Mouse (Mus musculus) forebrain, postnatal 0 days (tissue): Measurements from ENCODE around the gene Lenep. TPM values are rescaled to one million over a fixed set of nuclear protein-coding genes. Genes with fewer than 3 reads are reported as not detected.
A peak's percentile ranks its signal among the peaks of the same experiment; 100 is the strongest.

Source experiments
- ATAC-seq: fragments of 200-750 bp; cut with Nextera tagmentation; 2 replicates; pipeline ENCODE4 v1.8.0; 2017; ENCODE audit warnings: mild to moderate bottlenecking, moderate library complexity
- DNase-seq: peaks from one replicate; pipeline ENCODE4 v3.0.0-alpha.2; 2015
- H3K27ac ChIP-seq: fragments of 300-500 bp; sonication (generic); 2 replicates; pipeline ENCODE4 v1.5.1; 2014; ENCODE audit warnings: low read depth, mild to moderate bottlenecking, antibody characterized with exemption, low read length, moderate library complexity, mixed read lengths
- H3K27me3 ChIP-seq: fragments of 300-500 bp; sonication (generic); 2 replicates; pipeline ENCODE4 v1.6.1; 2014; ENCODE audit warnings: mild to moderate bottlenecking, low read length, mixed read lengths; ENCODE audit not compliant: insufficient read depth
- H3K36me3 ChIP-seq: fragments of 300-500 bp; sonication (generic); 2 replicates; pipeline ENCODE4 v1.6.1; 2014; ENCODE audit warnings: mild to moderate bottlenecking, moderate library complexity; ENCODE audit not compliant: insufficient read depth
- H3K4me1 ChIP-seq: fragments of 300-500 bp; sonication (generic); 2 replicates; pipeline ENCODE4 v1.6.1; 2014; ENCODE audit warnings: antibody characterized with exemption; ENCODE audit not compliant: insufficient read depth
- H3K4me2 ChIP-seq: fragments of 300-500 bp; sonication (generic); 2 replicates; pipeline ENCODE4 v1.6.1; 2014; ENCODE audit warnings: low read depth, mild to moderate bottlenecking, moderate library complexity
- H3K4me3 ChIP-seq: fragments of 300-500 bp; sonication (generic); 2 replicates; pipeline ENCODE4 v1.5.1; 2014; ENCODE audit warnings: low read depth, low read length, mixed read lengths
- H3K9ac ChIP-seq: fragments of 300-500 bp; sonication (generic); 2 replicates; pipeline ENCODE4 v1.6.1; 2014; ENCODE audit warnings: mild to moderate bottlenecking
- H3K9me3 ChIP-seq: fragments of 300-500 bp; sonication (generic); 2 replicates; pipeline ENCODE4 v1.6.1; 2016; ENCODE audit warnings: low read length
- CTCF ChIP-seq: sonication (generic); IDR thresholded peaks from 2 replicates; pipeline ENCODE4 v1.5.1; 2016; ENCODE audit warnings: antibody characterized with exemption, control low read depth, low read depth
- WGBS: fragments of 180-500 bp; shearing (Covaris S2); extraction: QIAGEN DNeasy Blood & Tissue Kit; methylation state at CpG from one replicate; pipeline ENCODE4 v1.1.7; 2014; 5-methylcytosine and 5-hydroxymethylcytosine counted together
- polyA plus RNA-seq: library from polyadenylated mRNA; unstranded; fragments of >200 nt; fragmentation: Nextera tagmentation; extraction: Ambion mirVana; gene quantifications from 2 replicates; pipeline ENCODE4 v1.2.1, GENCODE M21; 2015
- total RNA-seq: library from RNA; depleted of rRNA; stranded (reverse); fragments of >200 nt; gene quantifications from 2 replicates; pipeline ENCODE4 v1.2.3, GENCODE M21; 2014

Lenep gene
- total and polyA plus RNA-seq, 2 experiments from 2014 or later: 4.2 TPM; not detected in 1

- ATAC-seq (no peak), DNase-seq (no peak)
- H3K4me2 ChIP-seq: no peak overlapping the region
- no peak overlapping the region for H3K4me3 ChIP-seq
- no peaks in the 10 kb centered on the region for H3K27me3 ChIP-seq
- peaks cover 18% of the 10 kb centered on the region for H3K4me1 ChIP-seq
- no peak overlapping the region for H3K9ac ChIP-seq
- H3K9me3 ChIP-seq: no peaks in the 10 kb centered on the region
- WGBS: 95% methylated on average over 8 of the region's 8 CpGs
- peaks cover 4% of the 10 kb centered on the region; the same call in 1 of the 2 replicates for H3K36me3 ChIP-seq
- no peak for TF ChIP-seq CTCF
- H3K27ac ChIP-seq: no peak overlapping the region
These were observed 13.6 kb upstream of the Lenep start for GRCm38 (mm10) chr3:89416158-89416557.

GRCm38 (mm10) chr3:89411490-89412393 is 9.1 kb upstream of the Lenep start, which contains the start of gene Flad1:
TSS of gene Flad1 (minus strand) at chr3:89411870.
- WGBS: 5% methylated on average over 28 of the region's 28 CpGs
- no peak for TF ChIP-seq CTCF
- Histone ChIP-seq H3K4me3 (peak within 1 kb of the TSS; percentile 41), H3K4me1 (peaks cover 4% of the 10 kb centered on the region; the same call in 1 of the 2 replicates), H3K9me3 (no peaks in the 10 kb centered on the region), H3K27me3 (no peaks in the 10 kb centered on the region), H3K36me3 (peaks cover 13% of the 10 kb centered on the region), H3K27ac (peak within 1 kb of the TSS; percentile 35), H3K4me2 (peak within 1 kb of the TSS; percentile 70), H3K9ac (peak within 1 kb of the TSS; percentile 39)
- ATAC-seq: peak; percentile 100
- DNase-seq: peak; percentile 100

- peak overlapping the region; percentile 39 for H3K9ac ChIP-seq
- peak overlapping the region; percentile 41 for H3K4me3 ChIP-seq
- H3K4me2 ChIP-seq: peak overlapping the region; percentile 70
- 83% methylated on average over 10 of the region's 10 CpGs for WGBS
- DNase-seq (no peak), ATAC-seq (no peak)
- no peaks in the 10 kb centered on the region for H3K9me3 ChIP-seq
- no peaks in the 10 kb centered on the region for H3K27me3 ChIP-seq
- TF ChIP-seq CTCF: no peak
- H3K27ac ChIP-seq: peak overlapping the region; percentile 35
- peaks cover 4% of the 10 kb centered on the region; the same call in 1 of the 2 replicates for H3K4me1 ChIP-seq
- H3K36me3 ChIP-seq: peaks cover 14% of the 10 kb centered on the region
These were observed 8.3 kb upstream of the Lenep start for GRCm38 (mm10) chr3:89410864-89411263.

- no peak for DNase-seq
- TF ChIP-seq CTCF: no peak
These were observed 7.1 kb upstream of the Lenep start for GRCm38 (mm10) chr3:89409701-89410100.

GRCm38 (mm10) chr3:89408448-89408847 is 5.9 kb upstream of the Lenep start:
- Histone ChIP-seq H3K4me3 (no peak overlapping the region), H3K4me1 (peaks cover 4% of the 10 kb centered on the region; the same call in 1 of the 2 replicates), H3K36me3 (peaks cover 29% of the 10 kb centered on the region; the same call in 1 of the 2 replicates), H3K27ac (no peak overlapping the region), H3K4me2 (no peak overlapping the region), H3K9me3 (no peaks in the 10 kb centered on the region), H3K27me3 (no peaks in the 10 kb centered on the region), H3K9ac (no peak overlapping the region)
- no peak for TF ChIP-seq CTCF
- DNase-seq (no peak), ATAC-seq (no peak)
- 69% methylated on average over 16 of the region's 16 CpGs for WGBS

More at GRCm38 (mm10) chr3:89409701-89410100, 7.1 kb upstream of the Lenep start:
- H3K36me3 ChIP-seq: peaks cover 22% of the 10 kb centered on the region
- no peak overlapping the region for H3K4me3 ChIP-seq
- H3K27ac ChIP-seq: no peak overlapping the region
- peaks cover 4% of the 10 kb centered on the region; the same call in 1 of the 2 replicates for H3K4me1 ChIP-seq
- no peak overlapping the region for H3K9ac ChIP-seq
- no peaks in the 10 kb centered on the region for H3K27me3 ChIP-seq
- 94% methylated on average over 3 of the region's 3 CpGs for WGBS
- H3K9me3 ChIP-seq: no peaks in the 10 kb centered on the region
- H3K4me2 ChIP-seq: no peak overlapping the region
- ATAC-seq: no peak

- no peak for DNase-seq
- no peak for TF ChIP-seq CTCF
- Histone ChIP-seq H3K4me3 (no peak overlapping the region), H3K27ac (no peak overlapping the region), H3K4me1 (peaks cover 4% of the 10 kb centered on the region; the same call in 1 of the 2 replicates), H3K9ac (no peak overlapping the region), H3K4me2 (no peak overlapping the region), H3K36me3 (peaks cover 44% of the 10 kb centered on the region), H3K9me3 (no peaks in the 10 kb centered on the region), H3K27me3 (no peaks in the 10 kb centered on the region)
- no peak for ATAC-seq
- 89% methylated on average over 6 of the region's 6 CpGs for WGBS
These were observed 4.3 kb upstream of the Lenep start for GRCm38 (mm10) chr3:89406887-89407286.

- no peaks in the 10 kb centered on the region for H3K27me3 ChIP-seq
- H3K4me3 ChIP-seq: no peak overlapping the region
- 91% methylated on average over 7 of the region's 7 CpGs for whole genome bisulfite sequencing
- no peak overlapping the region for H3K27ac ChIP-seq
- no peaks in the 10 kb centered on the region for H3K9me3 ChIP-seq
- DNase-seq: no peak
- no peak for TF ChIP-seq CTCF
- no peak overlapping the region for H3K9ac ChIP-seq
- H3K4me1 ChIP-seq: no peaks in the 10 kb centered on the region
- ATAC-seq: no peak
- peaks cover 42% of the 10 kb centered on the region for H3K36me3 ChIP-seq
- H3K4me2 ChIP-seq: no peak overlapping the region
These were observed 1.3 kb downstream of the Lenep start for GRCm38 (mm10) chr3:89401329-89401728.
